Mouse (Mus musculus) kidney, embryonic 15.5 days (tissue): ENCODE measurements around the gene Slc22a2. TPM values are rescaled to one million over a fixed set of nuclear protein-coding genes. Genes with fewer than 3 reads are reported as not detected.
A peak's percentile ranks its signal among the peaks of the same experiment; 100 is the strongest.

ENCODE experiments used
- ATAC-seq: fragments of 200-750 bp; cut with Nextera tagmentation; replicated peaks from 2 replicates; pipeline ENCODE4 v1.8.0; 2017; ENCODE audit warnings: moderate TSS enrichment; ENCODE audit not compliant: low FRiP score
- H3K27ac ChIP-seq: fragments of 300-500 bp; sonication (generic); 2 replicates; pipeline ENCODE4 v1.5.1; 2015; ENCODE audit warnings: mild to moderate bottlenecking, inconsistent platforms
- H3K27me3 ChIP-seq: fragments of 300-500 bp; sonication (generic); 2 replicates; pipeline ENCODE4 v1.6.1; 2015; ENCODE audit warnings: inconsistent platforms
- H3K36me3 ChIP-seq: fragments of 300-500 bp; sonication (generic); 2 replicates; pipeline ENCODE4 v1.6.1; 2015; ENCODE audit warnings: inconsistent platforms
- H3K4me1 ChIP-seq: fragments of 300-500 bp; sonication (generic); 2 replicates; pipeline ENCODE4 v1.6.1; 2015; ENCODE audit warnings: inconsistent platforms
- H3K4me2 ChIP-seq: fragments of 300-500 bp; sonication (generic); 2 replicates; pipeline ENCODE4 v1.6.1; 2015; ENCODE audit warnings: moderate library complexity, mild to moderate bottlenecking, inconsistent platforms
- H3K4me3 ChIP-seq: fragments of 300-500 bp; sonication (generic); replicated peaks from 2 replicates; pipeline ENCODE4 v1.5.1; 2015; ENCODE audit warnings: mild to moderate bottlenecking, inconsistent platforms
- H3K9ac ChIP-seq: fragments of 300-500 bp; sonication (generic); 2 replicates; pipeline ENCODE4 v1.6.1; 2015; ENCODE audit warnings: mild to moderate bottlenecking, inconsistent platforms
- H3K9me3 ChIP-seq: fragments of 300-500 bp; sonication (generic); replicated peaks from 2 replicates; pipeline ENCODE4 v1.6.1; 2016; ENCODE audit warnings: inconsistent platforms
- WGBS: fragments of 180-500 bp; shearing (Covaris S2); methylation state at CpG from one replicate; pipeline ENCODE4 v1.1.7; 2015; ENCODE audit warnings: mixed read lengths; 5-methylcytosine and 5-hydroxymethylcytosine counted together
- polyA plus RNA-seq: library from polyadenylated mRNA; unstranded; fragments of >200 nt; fragmentation: Nextera tagmentation; extraction: Ambion mirVana; gene quantifications from 2 replicates; pipeline ENCODE4 v1.2.1, GENCODE M21; 2015

Slc22a2 gene
- polyA plus RNA-seq, 1 experiment from 2014 or later, result 10.3 TPM

DNA sequence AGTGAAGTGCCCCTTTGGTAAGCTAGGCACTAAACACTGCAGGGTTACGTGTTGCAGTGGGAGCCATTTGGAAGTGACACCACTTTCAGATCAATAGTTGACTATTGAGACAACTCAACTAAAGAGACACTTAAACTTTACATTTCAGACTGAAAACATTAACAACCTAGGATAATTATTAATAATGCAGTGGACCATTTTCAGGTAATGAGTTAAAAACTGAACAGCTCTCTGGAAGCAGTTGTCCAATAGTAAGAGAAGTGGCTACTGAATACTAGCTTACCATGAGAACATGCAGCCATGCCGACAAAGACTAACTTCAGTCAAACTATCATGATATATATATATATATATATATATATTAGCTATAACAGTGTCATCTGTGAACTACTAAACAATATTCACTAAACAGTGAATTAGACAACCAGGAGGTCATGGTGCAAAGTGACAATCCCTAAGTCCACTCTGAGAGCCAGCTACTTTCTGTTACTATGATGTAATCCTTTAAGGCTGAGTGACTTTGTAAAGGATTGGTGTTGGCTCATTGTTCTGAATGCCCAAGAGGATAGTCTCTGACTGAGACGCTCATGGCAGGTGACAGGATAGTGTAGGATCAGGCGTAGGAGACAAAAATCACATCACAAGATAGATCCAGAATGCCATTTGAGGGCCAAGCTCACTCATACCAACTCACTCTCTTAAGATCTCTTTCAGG lies 7.1 kb downstream of the Slc22a2 start:
- Histone ChIP-seq H3K9me3 (no peaks in the 10 kb centered on the region), H3K9ac (no peak overlapping the region), H3K27ac (peak overlapping the region; percentile 66), H3K36me3 (no peaks in the 10 kb centered on the region), H3K4me3 (no peak overlapping the region), H3K27me3 (no peaks in the 10 kb centered on the region), H3K4me1 (peaks cover 23% of the 10 kb centered on the region), H3K4me2 (no peak overlapping the region)
- peak; percentile 55; the same call in 1 of the 2 replicates for ATAC-seq
- WGBS, result 83% methylated on average over 4 of the region's 4 CpGs

GRCm38 (mm10) chr17:12595846-12596515 lies 12.0 kb downstream of the Slc22a2 start:
- ATAC-seq, result 0 out of 2 replicates have a peak, but pooled peaks have one; percentile 18
- 76% methylated on average over 13 of the region's 13 CpGs for WGBS

DNA sequence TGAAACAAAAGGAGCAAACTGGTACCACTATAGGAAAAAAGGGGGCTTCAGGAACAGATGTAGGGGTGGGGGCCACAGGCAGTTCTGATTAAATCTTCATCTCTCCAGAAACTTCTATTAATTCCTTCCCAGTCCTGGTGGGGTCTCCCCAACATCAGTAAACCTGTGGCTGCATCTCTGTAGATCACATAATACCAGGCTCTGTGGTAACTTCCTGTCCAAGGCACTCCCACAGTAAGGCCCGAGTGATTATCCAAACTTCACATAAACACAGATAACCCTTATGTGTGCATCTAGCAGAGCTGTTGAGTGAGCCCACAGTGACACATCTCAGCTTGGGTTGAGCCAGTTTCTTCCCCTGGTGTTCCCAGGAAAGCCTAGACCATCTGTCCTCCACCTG lies 22.7 kb downstream of the Slc22a2 start:
- no peak for ATAC-seq
- Histone ChIP-seq H3K4me1 (no peaks in the 10 kb centered on the region), H3K27me3 (no peaks in the 10 kb centered on the region), H3K9ac (no peak overlapping the region), H3K4me2 (no peak overlapping the region), H3K4me3 (no peak overlapping the region), H3K9me3 (no peaks in the 10 kb centered on the region), H3K36me3 (no peaks in the 10 kb centered on the region), H3K27ac (no peak overlapping the region)
- WGBS, result 32% methylated on average over 1 of the region's 1 CpGs

More at GRCm38 (mm10) chr17:12595846-12596515, 12.0 kb downstream of the Slc22a2 start:
- Histone ChIP-seq H3K9ac (no peak overlapping the region), H3K9me3 (no peaks in the 10 kb centered on the region), H3K4me1 (no peaks in the 10 kb centered on the region), H3K27me3 (no peaks in the 10 kb centered on the region), H3K27ac (no peak overlapping the region), H3K4me2 (no peak overlapping the region), H3K36me3 (no peaks in the 10 kb centered on the region), H3K4me3 (no peak overlapping the region)

GRCm38 (mm10) chr17:12607202-12607601 lies 23.3 kb downstream of the Slc22a2 start:
- H3K27ac ChIP-seq, result no peak overlapping the region
- no peak overlapping the region for H3K4me3 ChIP-seq
- H3K4me1 ChIP-seq, result no peaks in the 10 kb centered on the region
- no peak overlapping the region for H3K4me2 ChIP-seq
- no peaks in the 10 kb centered on the region for H3K9me3 ChIP-seq
- no peaks in the 10 kb centered on the region for H3K36me3 ChIP-seq
- ATAC-seq, result no peak
- no peak overlapping the region for H3K9ac ChIP-seq
- H3K27me3 ChIP-seq, result no peaks in the 10 kb centered on the region

- no peak for ATAC-seq
- Histone ChIP-seq H3K36me3 (no peaks in the 10 kb centered on the region), H3K4me3 (no peak overlapping the region), H3K9me3 (no peaks in the 10 kb centered on the region), H3K4me1 (no peaks in the 10 kb centered on the region), H3K27me3 (no peaks in the 10 kb centered on the region), H3K9ac (no peak overlapping the region), H3K27ac (no peak overlapping the region), H3K4me2 (no peak overlapping the region)
- WGBS, result 88% methylated on average over 15 of the region's 15 CpGs
Measured at GRCm38 (mm10) chr17:12614511-12615385, 30.8 kb downstream of the Slc22a2 start.

DNA sequence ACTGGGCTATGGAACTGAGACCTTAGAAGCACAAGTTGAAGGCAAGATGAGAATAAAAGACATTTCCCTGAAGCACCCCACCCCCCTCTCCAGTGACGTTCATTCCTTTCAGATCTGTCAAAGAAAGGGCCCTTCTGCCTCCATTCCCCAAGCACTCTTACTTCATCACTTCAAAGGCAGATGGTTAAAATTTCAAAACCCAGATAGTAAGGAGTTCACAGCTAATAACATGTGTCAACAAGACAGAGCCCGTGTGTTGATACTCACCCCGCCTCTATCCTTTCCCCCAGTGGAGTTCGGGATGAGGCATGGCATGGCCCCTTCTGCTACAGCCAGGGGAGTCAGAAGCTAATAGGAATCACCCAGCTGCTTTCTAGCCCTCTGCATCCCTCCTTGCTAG lies 31.5 kb downstream of the Slc22a2 start:
- no peak overlapping the region for H3K4me3 ChIP-seq
- H3K9me3 ChIP-seq, result no peaks in the 10 kb centered on the region
- no peak overlapping the region for H3K27ac ChIP-seq
- H3K4me2 ChIP-seq, result no peak overlapping the region
- H3K36me3 ChIP-seq, result no peaks in the 10 kb centered on the region
- WGBS, result 56% methylated on average over 4 of the region's 4 CpGs
- no peaks in the 10 kb centered on the region for H3K4me1 ChIP-seq
- H3K9ac ChIP-seq, result no peak overlapping the region
- ATAC-seq, result no peak
- H3K27me3 ChIP-seq, result no peaks in the 10 kb centered on the region

- no peak overlapping the region for H3K27ac ChIP-seq
- ATAC-seq, result no peak
- WGBS, result 90% methylated on average over 2 of the region's 2 CpGs
Measured at GRCm38 (mm10) chr17:12619641-12620040, 35.7 kb downstream of the Slc22a2 start.

DNA sequence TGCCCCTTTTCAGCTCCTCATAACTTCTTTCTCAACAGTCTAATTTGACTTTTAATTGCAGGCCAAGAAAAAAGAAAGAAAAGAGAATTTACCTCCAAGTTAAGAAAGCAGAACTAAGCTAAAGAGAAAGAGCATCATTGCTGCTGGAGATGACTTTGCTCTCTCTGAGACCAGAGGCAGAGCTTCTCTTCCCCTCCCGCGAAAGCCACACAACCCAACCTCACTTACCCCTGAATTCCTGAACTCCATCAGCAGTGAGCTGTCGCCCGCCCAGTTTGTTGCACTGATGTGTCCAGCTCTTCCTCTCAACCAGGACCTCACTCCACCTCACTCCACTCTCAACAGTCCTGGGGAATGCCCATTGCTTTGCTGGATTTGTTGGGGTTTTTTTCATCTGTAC lies 44.1 kb downstream of the Slc22a2 start:
- Histone ChIP-seq H3K9ac (no peak overlapping the region), H3K4me2 (no peak overlapping the region), H3K27me3 (no peaks in the 10 kb centered on the region), H3K4me1 (peaks cover 19% of the 10 kb centered on the region), H3K36me3 (no peaks in the 10 kb centered on the region), H3K27ac (no peak overlapping the region), H3K9me3 (peaks cover 10% of the 10 kb centered on the region; the same call in 1 of the 2 replicates), H3K4me3 (no peak overlapping the region)
- ATAC-seq, result no peak
- 84% methylated on average over 4 of the region's 4 CpGs for WGBS

More at GRCm38 (mm10) chr17:12619641-12620040, 35.7 kb downstream of the Slc22a2 start:
- no peak overlapping the region for H3K4me3 ChIP-seq
- H3K4me2 ChIP-seq, result no peak overlapping the region
- no peaks in the 10 kb centered on the region for H3K4me1 ChIP-seq
- H3K9me3 ChIP-seq, result no peaks in the 10 kb centered on the region
- no peaks in the 10 kb centered on the region for H3K27me3 ChIP-seq
- H3K36me3 ChIP-seq, result no peaks in the 10 kb centered on the region
- no peak overlapping the region for H3K9ac ChIP-seq

GRCm38 (mm10) chr17:12630976-12631730 lies 47.2 kb downstream of the Slc22a2 start:
- Histone ChIP-seq H3K4me2 (no peak overlapping the region), H3K9ac (no peak overlapping the region), H3K4me1 (peaks cover 19% of the 10 kb centered on the region), H3K9me3 (0 out of 2 replicates have a peak, but pooled peaks cover 2% of the 10 kb centered on the region), H3K27ac (peak overlapping the region; percentile 80), H3K36me3 (no peaks in the 10 kb centered on the region), H3K27me3 (no peaks in the 10 kb centered on the region), H3K4me3 (no peak overlapping the region)
- ATAC-seq, result peak; percentile 28; the same call in 1 of the 2 replicates
- 32% methylated on average over 6 of the region's 6 CpGs for WGBS

- Histone ChIP-seq H3K4me1 (peaks cover 20% of the 10 kb centered on the region), H3K9ac (no peak overlapping the region), H3K36me3 (no peaks in the 10 kb centered on the region), H3K4me3 (no peak overlapping the region), H3K27ac (peak overlapping the region; percentile 80), H3K4me2 (no peak overlapping the region), H3K9me3 (no peaks in the 10 kb centered on the region), H3K27me3 (no peaks in the 10 kb centered on the region)
- ATAC-seq, result peak; percentile 90
- WGBS, result 34% methylated on average over 7 of the region's 7 CpGs
Measured at GRCm38 (mm10) chr17:12631771-12632600, 48.1 kb downstream of the Slc22a2 start.

DNA sequence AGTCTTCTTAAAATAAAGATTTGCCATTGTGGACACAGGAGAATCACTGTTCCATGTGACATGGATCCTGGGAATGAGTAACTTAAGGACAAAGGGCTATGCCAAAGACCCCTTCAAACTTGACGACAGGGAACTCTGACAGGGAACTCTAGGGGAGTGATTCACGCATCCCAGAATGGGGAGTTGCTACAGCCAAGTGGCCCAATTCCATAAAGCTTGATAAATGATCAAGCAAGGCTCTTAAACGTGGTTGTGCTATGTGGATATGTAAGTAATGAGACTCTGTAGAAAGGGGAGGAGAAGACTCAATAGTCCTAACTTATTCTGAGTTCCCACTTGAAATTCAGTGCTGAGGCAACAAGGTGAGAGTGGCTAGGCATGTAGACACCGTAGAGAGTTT lies 50.9 kb downstream of the Slc22a2 start:
- H3K27ac ChIP-seq, result 0 out of 2 replicates have a peak overlapping the region, but pooled peaks have one; percentile 45
- 41% methylated on average over 4 of the region's 4 CpGs for WGBS
- ATAC-seq, result no peak
- no peak overlapping the region for H3K4me3 ChIP-seq
- H3K36me3 ChIP-seq, result no peaks in the 10 kb centered on the region
- H3K27me3 ChIP-seq, result no peaks in the 10 kb centered on the region
- no peak overlapping the region for H3K9ac ChIP-seq
- H3K4me2 ChIP-seq, result no peak overlapping the region
- H3K9me3 ChIP-seq, result no peaks in the 10 kb centered on the region
- H3K4me1 ChIP-seq, result peaks cover 20% of the 10 kb centered on the region
